Mouse (Mus musculus) CH12.LX (cell line): ENCODE data around the gene Tub. TPM values are rescaled to one million over a fixed set of nuclear protein-coding genes. Genes with fewer than 3 reads are reported as not detected.

ENCODE experiments used
- DNase-seq: peaks from one replicate; pipeline ENCODE4 v3.0.0-alpha.2; 2013; ENCODE audit errors: extremely low read depth
- H3K27ac ChIP-seq: 2 replicates; pipeline ENCODE4 v1.5.1; 2012; ENCODE audit warnings: low read depth, mild to moderate bottlenecking, control low read depth, moderate library complexity; ENCODE audit not compliant: insufficient read depth
- H3K27me3 ChIP-seq: replicated peaks from 2 replicates; pipeline ENCODE3; 2012; ENCODE audit warnings: inconsistent platforms
- H3K36me3 ChIP-seq, 2 experiments: replicated peaks in 1 of 2; 2 replicates each; pipeline versions ENCODE3 to v1.6.1; 2012; ENCODE audit warnings: inconsistent platforms in 1 of 2, low read length in 1 of 2, mild to moderate bottlenecking in 1 of 2, mixed read lengths in 1 of 2, moderate library complexity in 1 of 2; ENCODE audit not compliant: control insufficient read depth in 1 of 2, insufficient read depth in 1 of 2
- H3K4me1 ChIP-seq, 2 experiments: 2 replicates each; pipeline ENCODE4 v1.6.1; 2012; ENCODE audit warnings: inconsistent platforms in 1 of 2, moderate library complexity in 1 of 2; ENCODE audit not compliant: insufficient read depth in 2 of 2, control insufficient read depth in 1 of 2
- H3K4me2 ChIP-seq: 2 replicates; pipeline ENCODE4 v1.6.1; 2012; ENCODE audit warnings: low read depth, mild to moderate bottlenecking, control low read depth; ENCODE audit not compliant: poor library complexity, insufficient read depth, severe bottlenecking
- H3K4me3 ChIP-seq, 3 experiments: fragments of 150-350 bp in 1 of 3; sonication (generic) in 1 of 3; replicated peaks in 1 of 3; 2 replicates each; pipeline versions ENCODE3 to v1.5.1; 2011 to 2012; ENCODE audit warnings: low read depth in 2 of 3, low read length in 2 of 3, mild to moderate bottlenecking in 2 of 3, moderate library complexity in 2 of 3, control low read depth in 1 of 3, improper control_type of control experiment in 1 of 3, inconsistent platforms in 1 of 3, mixed read lengths in 1 of 3; ENCODE audit not compliant: poor library complexity in 1 of 3
- H3K79me2 ChIP-seq: replicated peaks from 2 replicates; pipeline ENCODE4 v1.6.1; 2012; ENCODE audit warnings: mild to moderate bottlenecking, moderate library complexity; ENCODE audit not compliant: control insufficient read depth, poor library complexity, insufficient read depth, severe bottlenecking; ENCODE audit errors: extremely low read depth
- H3K9ac ChIP-seq: 2 replicates; pipeline ENCODE4 v1.6.1; 2012; ENCODE audit warnings: low read depth, mild to moderate bottlenecking, control low read depth, moderate library complexity; ENCODE audit not compliant: insufficient read depth
- H3K9me3 ChIP-seq: replicated peaks from 2 replicates; pipeline ENCODE3; 2012; ENCODE audit warnings: low read length, inconsistent platforms, mixed read lengths
- BHLHE40 ChIP-seq: IDR thresholded peaks from 2 replicates; pipeline ENCODE4 v1.6.1; 2011; ENCODE audit warnings: mild to moderate bottlenecking, low read depth, low read length, improper control_type of control experiment
- E2F4 ChIP-seq: IDR thresholded peaks from 2 replicates; pipeline ENCODE4 v1.6.1; 2011; ENCODE audit warnings: low read depth, low read length, improper control_type of control experiment; ENCODE audit not compliant: insufficient replicate concordance
- EP300 ChIP-seq: IDR thresholded peaks from 2 replicates; pipeline ENCODE4 v1.6.1; 2011; ENCODE audit warnings: low read length, improper control_type of control experiment
- JUN ChIP-seq: IDR thresholded peaks from 2 replicates; pipeline ENCODE4 v1.6.1; 2011; ENCODE audit warnings: low read depth, mild to moderate bottlenecking, low read length, improper control_type of control experiment, moderate library complexity; ENCODE audit not compliant: insufficient read depth
- KAT2A ChIP-seq: IDR thresholded peaks from 2 replicates; pipeline ENCODE4 v1.6.1; 2012; ENCODE audit warnings: low read length, improper control_type of control experiment, inconsistent platforms; ENCODE audit not compliant: insufficient replicate concordance
- MAZ ChIP-seq: IDR thresholded peaks from 2 replicates; pipeline ENCODE4 v1.6.1; 2012; ENCODE audit warnings: low read depth, mild to moderate bottlenecking, inconsistent platforms, low read length, improper control_type of control experiment, moderate library complexity
- MYC ChIP-seq: IDR thresholded peaks from 2 replicates; pipeline ENCODE4 v1.6.1; 2011; ENCODE audit warnings: low read depth, mild to moderate bottlenecking, improper control_type of control experiment, low read length
- NELFE ChIP-seq: IDR thresholded peaks from 2 replicates; pipeline ENCODE4 v1.6.1; 2011; ENCODE audit warnings: low read depth, low read length, improper control_type of control experiment
- POLR2A ChIP-seq: IDR thresholded peaks from 2 replicates; pipeline ENCODE4 v1.6.1; 2011; ENCODE audit warnings: low read depth, mild to moderate bottlenecking, improper control_type of control experiment, low read length
- POLR2AphosphoS2 ChIP-seq: IDR thresholded peaks from 2 replicates; pipeline ENCODE4 v1.6.1; 2011; ENCODE audit warnings: low read depth, low read length, improper control_type of control experiment
- RCOR1 ChIP-seq: conservative IDR thresholded peaks from 2 replicates; pipeline ENCODE4 v1.6.1; 2012; ENCODE audit warnings: low read depth, mild to moderate bottlenecking, inconsistent platforms, low read length, improper control_type of control experiment
- UBTF ChIP-seq: IDR thresholded peaks from 2 replicates; pipeline ENCODE4 v1.6.1; 2012; ENCODE audit warnings: low read depth, mild to moderate bottlenecking, inconsistent platforms, low read length, improper control_type of control experiment, moderate library complexity
- USF1 ChIP-seq: IDR thresholded peaks from 2 replicates; pipeline ENCODE4 v1.6.1; 2014; ENCODE audit warnings: low read depth, mild to moderate bottlenecking, inconsistent platforms, low read length, improper control_type of control experiment
- ZC3H11A ChIP-seq: IDR thresholded peaks from 2 replicates; pipeline ENCODE4 v1.6.1; 2012; ENCODE audit warnings: low read depth, mild to moderate bottlenecking, inconsistent platforms, low read length, improper control_type of control experiment
- ZKSCAN1 ChIP-seq: IDR thresholded peaks from 2 replicates; pipeline ENCODE4 v1.6.1; 2012; ENCODE audit warnings: low read depth, inconsistent platforms, low read length, improper control_type of control experiment, borderline replicate concordance
- dilution Hi-C: fragments of 300-500 bp; cut with MboI; formaldehyde crosslinking; loops from 2 replicates; pipeline ENCODE4 v1.14.3; 2020; ENCODE audit warnings: low sequenced_read_pairs; ENCODE audit not compliant: extremely low pct_unique_long_range_greater_than_20kb, extremely low pct_ligation_motif_present
- in situ Hi-C: fragments of 300-500 bp; cut with MboI; formaldehyde crosslinking; loops from 3 replicates; pipeline ENCODE4 v1.14.3; 2019; ENCODE audit warnings: low sequenced_read_pairs, low pct_ligation_motif_present, low pct_unique_long_range_greater_than_20kb, mixed read lengths
- polyA plus RNA-seq: library from polyadenylated mRNA; unstranded; fragments of >175 nt; gene quantifications from 2 replicates; pipeline ENCODE4 v1.2.1, GENCODE M21; 2012; ENCODE audit warnings: low read depth; ENCODE audit not compliant: insufficient read length
- total RNA-seq, 2 experiments: library from RNA; depleted of rRNA; stranded (reverse); fragments of 300-350 nt in 1 of 2; fragments of >200 nt in 1 of 2; gene quantifications; 2 replicates each; pipeline ENCODE4 v1.2.3; 2012 to 2014

Gene Tub
- total and polyA plus RNA-seq, 3 experiments: 0.13 TPM; not detected in 2

GRCm38 (mm10) chr7:109082269-109083112 lies 132.4 kb downstream of the Tub start:
- no peaks in the 10 kb centered on the region for H3K4me1 ChIP-seq
- H3K79me2 ChIP-seq: no peaks in the 10 kb centered on the region
- no peaks in the 10 kb centered on the region for H3K9me3 ChIP-seq
- no peaks in the 10 kb centered on the region for H3K36me3 ChIP-seq
- no peak overlapping the region for H3K4me3 ChIP-seq
- no peak overlapping the region for H3K4me2 ChIP-seq
- no peak for DNase-seq
- dilution Hi-C loops (no loop called here), in situ Hi-C loops (no loop called here)
- H3K9ac ChIP-seq: no peak overlapping the region
- H3K27me3 ChIP-seq: peaks cover 53% of the 10 kb centered on the region
- H3K27ac ChIP-seq: no peak overlapping the region
- TF ChIP-seq KAT2A: no peak
- no peak for TF ChIP-seq USF1
- TF ChIP-seq RCOR1: no peak

GRCm38 (mm10) chr7:109083113-109083812 lies 133.1 kb downstream of the Tub start, which contains the start of gene Ric3:
Ric3 (minus strand) TSS chr7:109083331.
- Histone ChIP-seq H3K4me2 (no peak within 1 kb of the TSS), H3K9ac (no peak within 1 kb of the TSS), H3K36me3 (no peaks in the 10 kb centered on the region), H3K79me2 (no peaks in the 10 kb centered on the region), H3K9me3 (no peaks in the 10 kb centered on the region), H3K4me1 (no peaks in the 10 kb centered on the region), H3K27me3 (peaks cover 56% of the 10 kb centered on the region), H3K4me3 (no peak within 1 kb of the TSS), H3K27ac (no peak within 1 kb of the TSS)
- TF ChIP-seq MAZ: no peak
- in situ Hi-C loops: no loop called here
- dilution Hi-C loops: no loop called here
- no peak for DNase-seq

DNA sequence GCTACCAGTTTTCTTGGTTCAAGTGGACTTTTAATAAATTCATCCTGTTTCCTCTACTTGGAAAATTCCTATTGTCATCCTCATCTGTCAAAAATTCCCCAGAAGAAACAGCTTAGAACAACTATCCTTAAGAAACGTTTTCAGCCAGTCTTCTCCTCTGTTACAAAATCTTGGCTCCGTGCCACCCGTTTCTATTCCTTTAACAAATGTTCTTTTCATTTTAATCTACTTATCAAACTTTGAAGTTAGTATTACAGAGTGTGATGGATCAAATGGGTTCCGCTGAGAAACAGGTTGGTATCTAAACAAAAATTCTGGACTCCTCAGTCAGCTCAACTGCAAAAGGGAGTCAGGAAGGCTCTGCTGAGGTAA lies 133.7 kb downstream of the Tub start:
- TF ChIP-seq E2F4 (no peak), UBTF (no peak), BHLHE40 (no peak), ZKSCAN1 (no peak), MAZ (no peak), MYC (no peak), EP300 (no peak), USF1 (no peak), RCOR1 (no peak), JUN (no peak), ZC3H11A (no peak), NELFE (no peak), POLR2A (no peak), POLR2AphosphoS2 (no peak)
- H3K9me3 ChIP-seq: no peaks in the 10 kb centered on the region
- no peak for DNase-seq
- no peaks in the 10 kb centered on the region for H3K79me2 ChIP-seq
- no peak overlapping the region for H3K4me2 ChIP-seq
- H3K9ac ChIP-seq: no peak overlapping the region
- H3K4me3 ChIP-seq: no peak overlapping the region
- H3K27ac ChIP-seq: no peak overlapping the region
- H3K4me1 ChIP-seq: no peaks in the 10 kb centered on the region
- H3K27me3 ChIP-seq: peaks cover 58% of the 10 kb centered on the region
- in situ Hi-C loops (no loop called here), dilution Hi-C loops (no loop called here)
- H3K36me3 ChIP-seq: no peaks in the 10 kb centered on the region
